Mouse (Mus musculus): Measurements from ENCODE around the gene Mtx2. TPM values are rescaled to one million over a fixed set of nuclear protein-coding genes. Genes with fewer than 3 reads are reported as not detected.

Mtx2 gene
- polyA plus RNA-seq, 1 experiment from 2014 or later: 76.7 TPM

DNA sequence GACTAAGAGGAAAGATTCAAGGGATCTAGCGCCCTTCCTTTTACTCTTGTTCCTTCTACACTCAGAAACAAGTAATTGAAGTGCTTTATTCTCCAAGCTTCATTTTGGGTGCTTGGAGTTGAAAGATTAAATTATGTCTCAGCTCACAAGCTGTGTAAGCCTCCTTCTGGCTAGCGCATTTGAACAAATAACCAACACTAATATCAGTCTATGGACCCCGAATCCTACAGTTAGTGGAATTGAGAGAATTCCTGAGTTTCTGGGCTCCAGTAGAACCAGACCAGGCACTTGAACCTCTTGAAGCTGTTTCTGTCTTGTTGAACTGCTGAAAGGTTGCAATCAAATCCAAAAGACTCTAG lies 253 bp upstream of the Mtx2 start:
- Histone ChIP-seq H3K27me3 (ENCODE audit: control insufficient read depth, insufficient read depth, low read length) (no peaks in the 10 kb centered on the region), H3K36me3 (ENCODE audit: control insufficient read depth, insufficient read depth, low read length) (no peaks in the 10 kb centered on the region), H3K9me3 (ENCODE audit: control insufficient read depth, low read length) (no peaks in the 10 kb centered on the region), H3K4me1 (replicated peaks; ENCODE audit: control insufficient read depth, insufficient read depth) (no peaks in the 10 kb centered on the region), H3K4me2 (replicated peaks; ENCODE audit: low read depth) (peak overlapping the region; percentile 81), H3K4me3 (ENCODE audit: low read depth, low read length) (peak overlapping the region; percentile 95), H3K9ac (ENCODE audit: low read length) (peak overlapping the region; percentile 92), H3K27ac (replicated peaks) (peak overlapping the region; percentile 89)
- TF ChIP-seq CTCF (IDR thresholded peaks at IDR 0.05; ENCODE audit: low read depth): no peak
- TF ChIP-seq EP300 (optimal IDR thresholded peaks at IDR 0.05): no peak
- WGBS: 61% methylated on average over 3 of the region's 3 CpGs
- DNase-seq (ENCODE audit: low spot score): no peak
- ATAC-seq (ENCODE audit: low FRiP score, low TSS enrichment): no peak

- no peak overlapping the region for H3K27ac ChIP-seq (replicated peaks)
- no peaks in the 10 kb centered on the region for H3K9me3 ChIP-seq (ENCODE audit: control insufficient read depth, low read length)
- no peak overlapping the region for H3K4me3 ChIP-seq (ENCODE audit: low read depth, low read length)
- no peaks in the 10 kb centered on the region for H3K27me3 ChIP-seq (ENCODE audit: control insufficient read depth, insufficient read depth, low read length)
- no peaks in the 10 kb centered on the region for H3K36me3 ChIP-seq (ENCODE audit: control insufficient read depth, insufficient read depth, low read length)
- H3K9ac ChIP-seq (ENCODE audit: low read length): no peak overlapping the region
- TF ChIP-seq EP300 (optimal IDR thresholded peaks at IDR 0.05) (no peak), CTCF (IDR thresholded peaks at IDR 0.05; ENCODE audit: low read depth) (no peak)
- no peak overlapping the region for H3K4me2 ChIP-seq (replicated peaks; ENCODE audit: low read depth)
- no peak for DNase-seq (ENCODE audit: low spot score)
- H3K4me1 ChIP-seq (replicated peaks; ENCODE audit: control insufficient read depth, insufficient read depth): no peaks in the 10 kb centered on the region
- 75% methylated on average over 5 of the region's 5 CpGs for WGBS
- no peak for ATAC-seq (ENCODE audit: low FRiP score, low TSS enrichment)
Measured at GRCm38 (mm10) chr2:74846992-74847391, 21.4 kb downstream of the Mtx2 start.

- no peak for ATAC-seq (ENCODE audit: low FRiP score, low TSS enrichment)
- TF ChIP-seq EP300 (optimal IDR thresholded peaks at IDR 0.05) (no peak), CTCF (IDR thresholded peaks at IDR 0.05; ENCODE audit: low read depth) (no peak)
- no peak overlapping the region for H3K4me3 ChIP-seq (ENCODE audit: low read depth, low read length)
Measured at GRCm38 (mm10) chr2:74847516-74847915, 21.9 kb downstream of the Mtx2 start.

GRCm38 (mm10) chr2:74850036-74850435 lies 24.4 kb downstream of the Mtx2 start:
- 33% methylated on average over 1 of the region's 1 CpGs for WGBS
- no peak for TF ChIP-seq EP300 (optimal IDR thresholded peaks at IDR 0.05)
- no peak for TF ChIP-seq CTCF (IDR thresholded peaks at IDR 0.05; ENCODE audit: low read depth)
- no peak overlapping the region for H3K4me3 ChIP-seq (ENCODE audit: low read depth, low read length)
- H3K9ac ChIP-seq (ENCODE audit: low read length): no peak overlapping the region
- H3K27ac ChIP-seq (replicated peaks): no peak overlapping the region
- ATAC-seq (ENCODE audit: low FRiP score, low TSS enrichment) (no peak), DNase-seq (ENCODE audit: low spot score) (no peak)
- no peaks in the 10 kb centered on the region for H3K9me3 ChIP-seq (ENCODE audit: control insufficient read depth, low read length)
- no peaks in the 10 kb centered on the region for H3K27me3 ChIP-seq (ENCODE audit: control insufficient read depth, insufficient read depth, low read length)
- H3K36me3 ChIP-seq (ENCODE audit: control insufficient read depth, insufficient read depth, low read length): no peaks in the 10 kb centered on the region
- no peaks in the 10 kb centered on the region for H3K4me1 ChIP-seq (replicated peaks; ENCODE audit: control insufficient read depth, insufficient read depth)
- no peak overlapping the region for H3K4me2 ChIP-seq (replicated peaks; ENCODE audit: low read depth)

More at GRCm38 (mm10) chr2:74847516-74847915, 21.9 kb downstream of the Mtx2 start:
- H3K27ac ChIP-seq (replicated peaks): no peak overlapping the region
- no peaks in the 10 kb centered on the region for H3K27me3 ChIP-seq (ENCODE audit: control insufficient read depth, insufficient read depth, low read length)
- no peak overlapping the region for H3K4me2 ChIP-seq (replicated peaks; ENCODE audit: low read depth)
- H3K4me1 ChIP-seq (replicated peaks; ENCODE audit: control insufficient read depth, insufficient read depth): no peaks in the 10 kb centered on the region
- H3K9me3 ChIP-seq (ENCODE audit: control insufficient read depth, low read length): no peaks in the 10 kb centered on the region
- 60% methylated on average over 2 of the region's 2 CpGs for WGBS
- DNase-seq (ENCODE audit: low spot score): no peak
- no peaks in the 10 kb centered on the region for H3K36me3 ChIP-seq (ENCODE audit: control insufficient read depth, insufficient read depth, low read length)
- no peak overlapping the region for H3K9ac ChIP-seq (ENCODE audit: low read length)

DNA sequence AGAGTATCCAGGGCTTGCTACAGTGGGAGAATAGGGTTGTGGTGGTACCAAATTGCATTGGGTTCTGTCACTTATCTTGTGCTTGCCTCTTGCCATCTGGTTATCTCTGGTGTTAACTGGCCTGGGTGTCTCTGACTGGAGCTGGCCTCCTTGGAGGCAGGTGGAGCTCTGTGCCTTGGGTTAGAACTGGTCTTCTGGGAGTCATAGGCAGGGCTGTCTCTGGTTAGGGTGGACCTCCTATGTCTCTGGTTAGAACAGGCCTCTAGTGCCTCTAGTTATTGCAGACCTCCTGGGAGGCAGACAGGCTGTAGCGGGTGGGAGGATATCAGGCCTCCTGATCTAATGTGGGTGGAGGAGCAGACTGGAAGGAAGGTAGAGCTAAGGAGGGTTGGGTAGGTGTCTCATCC lies 36.5 kb downstream of the Mtx2 start:
- H3K27me3 ChIP-seq (ENCODE audit: control insufficient read depth, insufficient read depth, low read length): no peaks in the 10 kb centered on the region
- H3K4me2 ChIP-seq (replicated peaks; ENCODE audit: low read depth): no peak overlapping the region
- no peaks in the 10 kb centered on the region for H3K36me3 ChIP-seq (ENCODE audit: control insufficient read depth, insufficient read depth, low read length)
- TF ChIP-seq CTCF (IDR thresholded peaks at IDR 0.05; ENCODE audit: low read depth) (no peak), EP300 (optimal IDR thresholded peaks at IDR 0.05) (no peak)
- H3K4me3 ChIP-seq (ENCODE audit: low read depth, low read length): no peak overlapping the region
- no peaks in the 10 kb centered on the region for H3K9me3 ChIP-seq (ENCODE audit: control insufficient read depth, low read length)
- no peak for DNase-seq (ENCODE audit: low spot score)
- 88% methylated on average over 1 of the region's 1 CpGs for WGBS
- H3K9ac ChIP-seq (ENCODE audit: low read length): no peak overlapping the region
- H3K4me1 ChIP-seq (replicated peaks; ENCODE audit: control insufficient read depth, insufficient read depth): no peaks in the 10 kb centered on the region
- ATAC-seq (ENCODE audit: low FRiP score, low TSS enrichment): no peak
- no peak overlapping the region for H3K27ac ChIP-seq (replicated peaks)

DNA sequence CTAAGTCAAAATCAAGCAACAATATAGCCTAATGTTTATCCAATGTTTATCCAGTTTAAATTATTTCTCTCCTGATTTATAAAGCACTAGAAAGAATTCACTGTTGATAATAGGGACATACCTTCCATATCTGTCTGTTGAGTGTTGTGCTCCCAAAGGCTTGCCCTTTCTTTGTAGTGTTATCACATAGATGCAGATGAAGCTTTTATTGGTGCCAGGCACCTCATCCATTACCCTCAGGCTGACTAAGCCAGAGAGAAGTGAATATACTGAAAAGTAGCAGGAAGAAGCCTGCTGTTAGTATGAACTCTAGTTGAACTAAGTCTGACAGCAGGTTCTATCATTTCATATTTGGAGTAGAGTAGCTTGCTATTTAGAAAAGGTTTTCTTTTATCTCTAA lies 39.8 kb downstream of the Mtx2 start:
- Histone ChIP-seq H3K4me3 (ENCODE audit: low read depth, low read length) (no peak overlapping the region), H3K9ac (ENCODE audit: low read length) (no peak overlapping the region), H3K27me3 (ENCODE audit: control insufficient read depth, insufficient read depth, low read length) (no peaks in the 10 kb centered on the region), H3K4me1 (replicated peaks; ENCODE audit: control insufficient read depth, insufficient read depth) (no peaks in the 10 kb centered on the region), H3K27ac (replicated peaks) (no peak overlapping the region), H3K4me2 (replicated peaks; ENCODE audit: low read depth) (no peak overlapping the region), H3K9me3 (ENCODE audit: control insufficient read depth, low read length) (no peaks in the 10 kb centered on the region), H3K36me3 (ENCODE audit: control insufficient read depth, insufficient read depth, low read length) (no peaks in the 10 kb centered on the region)
- TF ChIP-seq EP300 (optimal IDR thresholded peaks at IDR 0.05) (no peak), CTCF (IDR thresholded peaks at IDR 0.05; ENCODE audit: low read depth) (no peak)
- no peak for ATAC-seq (ENCODE audit: low FRiP score, low TSS enrichment)
- DNase-seq (ENCODE audit: low spot score): no peak
